Mouse (Mus musculus): ENCODE data around the gene Lonrf2.
A peak's percentile ranks its signal among the peaks of the same experiment; 100 is the strongest.

The Lonrf2 gene

DNA sequence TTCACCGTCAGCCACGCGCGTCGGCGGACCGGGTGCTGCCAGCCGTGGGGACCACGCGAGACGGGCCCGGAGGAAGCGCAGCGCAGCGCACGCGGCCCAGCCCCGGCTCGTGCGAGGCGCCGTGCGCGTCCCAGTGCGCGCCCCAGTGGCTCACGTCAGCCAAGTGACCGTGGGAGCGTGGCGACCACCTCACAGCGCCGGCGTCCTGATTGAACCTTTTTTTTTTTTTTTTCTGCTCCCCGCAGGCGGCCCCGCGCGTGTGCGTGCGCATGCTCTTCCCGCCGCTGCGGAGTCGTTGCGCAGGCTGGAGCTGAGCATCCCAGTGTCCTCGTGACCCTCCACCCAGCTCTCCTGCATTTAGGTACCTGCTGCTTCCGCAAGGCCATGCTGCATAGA lies at the start of gene Lonrf2:
Gene Lonrf2, minus strand, starts transcription at position 235 of the 396 bp plus-strand sequence.
- DNase-seq (ENCODE audit: low read depth, low spot score) = no peak

DNA sequence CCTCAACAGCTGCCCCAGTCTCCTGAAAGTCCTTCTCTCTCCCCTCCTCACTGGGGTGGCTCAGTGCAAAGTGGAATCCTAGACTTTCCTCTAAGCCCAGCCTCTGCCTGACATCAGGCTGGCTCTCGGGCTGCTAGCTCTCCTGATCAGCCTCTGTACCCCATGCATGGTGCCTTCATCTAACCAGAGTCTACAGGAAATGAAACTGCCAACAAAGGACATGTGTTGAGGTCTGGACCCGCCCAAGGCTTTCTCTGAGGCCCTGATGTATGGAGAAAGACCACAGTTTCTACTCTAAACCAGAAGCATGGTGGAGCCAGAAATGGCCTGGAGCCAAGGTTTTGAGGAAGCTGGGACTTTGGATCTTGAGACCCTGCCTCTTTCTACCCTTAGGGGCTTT lies 49.4 kb upstream of the Lonrf2 start:
- DNase-seq (ENCODE audit: low read depth, low spot score) = no peak

DNA sequence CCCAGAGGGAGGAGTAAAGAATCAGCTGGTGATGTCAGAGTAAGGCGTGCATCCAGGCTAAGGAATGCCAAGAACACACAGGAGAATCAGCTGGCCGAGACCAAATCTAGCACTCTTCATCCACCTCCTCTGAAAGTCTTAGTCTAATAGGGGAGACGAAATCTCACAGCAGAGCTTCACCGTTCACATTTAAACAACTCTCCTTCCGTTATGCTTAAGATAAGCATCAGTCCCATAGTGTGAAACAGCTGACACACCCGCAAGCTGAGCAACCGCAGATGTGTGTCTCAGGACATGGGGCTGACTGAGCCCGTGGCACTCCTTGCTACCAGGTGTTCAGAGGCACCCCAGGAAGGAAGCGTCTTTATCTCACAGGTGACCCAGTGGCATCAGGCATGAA lies 47.3 kb upstream of the Lonrf2 start:
- no peak for DNase-seq (ENCODE audit: low read depth, low spot score)

DNA sequence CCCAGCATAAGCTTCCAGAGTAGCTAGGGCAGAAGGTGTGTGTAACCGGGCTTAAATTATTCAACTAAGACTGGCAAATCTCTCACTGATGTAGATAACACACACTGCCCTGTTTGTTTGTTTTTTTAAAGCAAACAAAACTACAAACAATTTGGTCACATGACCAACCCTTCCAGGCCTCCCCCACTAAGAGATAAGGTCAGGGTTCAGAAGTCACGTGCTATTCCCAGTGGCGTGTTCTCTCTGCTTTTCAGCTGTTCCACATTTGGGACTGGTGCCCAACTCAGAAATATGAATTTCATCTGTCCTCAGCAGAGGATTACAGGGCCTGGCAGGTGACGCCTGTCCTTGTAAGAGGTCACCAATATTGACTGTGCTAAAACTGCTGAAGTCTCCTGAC lies 46.2 kb upstream of the Lonrf2 start:
- DNase-seq (ENCODE audit: low read depth, low spot score) = no peak

DNA sequence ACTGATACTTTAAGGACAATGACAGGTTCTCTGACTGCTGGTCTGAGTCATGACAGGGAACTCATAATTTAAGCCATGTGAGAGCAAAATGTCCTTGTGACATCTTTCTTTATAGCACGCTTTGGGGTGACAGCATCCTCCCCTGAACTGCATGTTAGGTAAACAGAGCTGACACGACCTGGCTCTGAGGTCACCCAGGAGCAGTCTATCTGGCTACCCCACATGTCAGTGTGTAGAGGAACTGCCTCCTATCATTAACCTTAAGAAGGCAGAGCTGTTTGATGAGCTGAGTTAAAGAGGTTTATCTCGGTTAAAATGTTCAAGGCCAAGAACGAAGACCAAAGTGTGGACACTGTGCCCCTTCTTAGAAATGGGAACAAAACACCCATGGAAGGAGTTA lies 44.9 kb upstream of the Lonrf2 start:
- no peak for DNase-seq (ENCODE audit: low read depth, low spot score)

DNA sequence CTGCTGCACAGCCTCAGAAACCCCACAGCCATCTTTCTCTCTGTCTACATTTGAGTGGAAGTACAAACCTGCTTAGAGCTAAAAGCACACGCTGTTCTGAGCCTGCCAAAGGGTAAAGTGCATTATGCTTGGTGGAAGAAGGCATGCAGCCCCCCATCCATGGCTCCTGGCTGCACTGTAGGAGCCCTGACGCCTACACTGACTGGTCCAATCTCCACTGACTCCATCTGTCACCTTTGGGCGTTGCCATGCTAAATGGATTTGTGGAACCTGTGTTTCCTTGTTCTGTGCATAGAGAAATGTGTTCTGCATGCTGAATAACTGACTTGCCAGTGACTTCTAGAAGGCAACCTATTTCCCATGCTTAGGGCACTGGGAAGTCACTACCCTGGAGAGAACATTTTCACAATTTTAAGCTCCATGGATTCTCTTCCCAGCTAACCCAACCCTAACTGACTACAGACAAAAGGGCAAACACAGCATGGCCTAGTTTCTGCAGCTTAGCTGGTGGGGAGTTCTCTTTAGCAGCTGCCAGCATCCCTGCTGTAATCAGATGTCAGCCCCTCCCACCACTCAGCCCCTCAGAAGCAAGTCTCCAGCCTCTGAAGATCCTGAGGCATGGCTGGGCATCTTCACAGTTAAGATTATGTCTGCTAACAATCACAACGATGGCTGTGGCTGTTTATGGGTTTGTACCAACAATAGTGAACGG lies 40.3 kb upstream of the Lonrf2 start:
- no peak for DNase-seq (ENCODE audit: low read depth, low spot score)

DNA sequence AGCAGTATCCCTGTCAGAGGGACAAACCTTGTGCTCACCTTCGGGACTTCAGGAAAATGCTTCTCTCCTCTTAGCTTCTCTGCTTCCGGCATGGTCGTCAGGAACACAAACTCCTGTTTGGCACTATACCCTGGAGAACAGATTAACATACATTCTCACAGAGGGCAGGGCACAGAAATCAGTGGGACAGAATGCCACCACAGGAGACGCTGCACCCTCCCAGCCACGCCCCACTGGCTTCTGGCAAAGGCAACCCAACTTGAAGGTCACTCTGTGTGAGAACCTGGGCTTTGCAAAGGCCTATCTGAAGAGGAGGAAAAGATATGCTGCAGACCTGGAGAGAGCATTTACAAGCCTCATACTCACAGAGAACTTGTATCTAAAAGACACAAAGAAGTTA lies 37.4 kb upstream of the Lonrf2 start:
- DNase-seq (ENCODE audit: low read depth, low spot score) = no peak

DNA sequence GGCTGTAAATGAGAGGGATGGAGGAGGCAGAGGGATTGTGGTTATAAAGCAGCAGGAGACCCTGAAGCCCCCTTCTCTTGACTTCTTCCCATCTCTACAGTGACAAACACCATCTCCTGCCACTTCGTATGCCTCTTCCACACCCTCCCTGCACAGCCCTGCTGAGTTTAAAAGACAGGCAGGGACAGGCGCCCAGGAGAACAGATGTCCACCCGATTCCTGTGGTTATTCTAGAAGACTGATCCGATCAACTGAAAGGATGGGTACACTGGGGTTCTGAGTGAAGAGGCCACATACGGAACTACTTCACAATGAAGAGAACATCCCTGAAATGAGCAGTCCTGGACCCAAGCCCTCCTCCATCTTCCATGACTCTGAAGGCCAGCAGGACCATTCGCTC lies 35.3 kb upstream of the Lonrf2 start:
- DNase-seq (ENCODE audit: low read depth, low spot score) = no peak

DNA sequence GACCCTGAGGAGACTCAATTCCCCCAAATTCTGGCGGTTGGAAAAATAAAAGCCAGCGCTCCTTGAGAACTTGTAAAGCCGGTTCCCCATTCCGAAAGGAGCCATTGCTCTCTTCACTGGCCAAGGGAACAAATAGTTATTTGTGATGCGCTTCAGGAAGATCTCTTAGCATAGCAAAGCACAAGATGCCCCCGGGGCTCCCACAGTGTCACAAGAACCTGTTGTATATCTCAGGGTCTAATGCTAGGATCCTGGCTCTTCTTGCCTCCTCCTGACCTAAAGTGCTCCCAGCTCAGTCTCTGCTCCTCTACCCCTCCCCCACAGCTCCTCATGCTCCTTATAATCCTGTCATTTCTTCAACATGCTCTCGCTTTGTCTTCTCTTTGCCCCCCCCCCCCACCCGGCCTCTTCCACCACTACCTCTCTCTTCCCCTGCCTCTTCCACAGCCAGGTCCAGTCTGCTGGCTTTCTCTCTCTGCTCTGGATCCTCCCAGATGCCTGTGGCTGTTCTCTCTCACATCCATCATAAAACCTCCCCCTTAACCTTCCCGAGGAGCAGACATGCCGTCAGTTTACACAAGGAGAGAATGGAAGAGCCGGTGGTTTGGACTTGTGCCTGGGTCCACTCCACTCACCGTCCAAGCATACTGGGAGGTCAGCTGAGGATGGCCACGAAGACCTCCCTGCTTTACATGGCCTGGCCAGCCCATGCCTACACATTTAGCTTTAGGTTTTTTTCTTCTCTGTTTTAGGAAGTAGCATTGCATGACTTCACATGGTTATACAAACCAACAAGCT lies 33.1 kb upstream of the Lonrf2 start:
- DNase-seq (ENCODE audit: low read depth, low spot score) = no peak

DNA sequence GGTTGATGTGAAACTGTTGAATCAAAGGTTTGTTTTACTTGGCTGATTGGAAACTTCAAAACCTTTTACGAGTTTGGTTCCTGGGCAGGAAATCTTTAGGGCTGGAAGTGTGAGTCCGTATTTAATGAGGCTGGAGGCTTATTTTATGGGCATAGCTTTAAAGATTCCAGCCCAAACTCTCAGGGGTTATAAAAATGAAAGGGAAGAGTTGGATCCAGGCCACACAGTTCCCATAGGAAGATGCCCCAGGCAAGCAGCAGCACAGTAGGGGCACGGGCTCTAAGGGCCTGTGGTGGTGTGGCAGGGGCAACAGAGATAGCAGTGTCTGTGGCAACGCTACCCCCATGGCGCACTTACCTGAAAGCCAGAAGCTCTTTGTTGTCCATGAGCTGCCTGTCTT lies 29.7 kb upstream of the Lonrf2 start:
- no peak for DNase-seq (ENCODE audit: low read depth, low spot score)

DNA sequence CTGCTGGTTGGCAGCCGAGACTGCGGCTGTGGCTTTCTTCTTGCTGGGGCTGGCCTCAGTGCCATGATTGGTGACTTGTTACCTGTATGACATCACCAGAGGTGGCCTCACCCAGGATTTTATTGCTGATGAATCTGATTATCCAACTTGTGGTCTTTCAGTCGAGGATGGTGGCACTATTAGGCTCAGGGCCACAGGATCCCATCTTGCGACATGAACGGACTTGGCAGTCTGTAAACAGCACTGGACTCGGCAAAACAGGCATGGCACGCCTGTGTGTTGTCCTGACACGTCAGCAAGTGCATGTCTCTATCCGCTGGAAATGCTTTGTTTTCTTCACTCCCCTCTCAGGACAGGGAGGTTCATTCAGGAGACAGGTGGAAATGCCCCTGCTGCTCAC lies 27.8 kb upstream of the Lonrf2 start:
- no peak for DNase-seq (ENCODE audit: low read depth, low spot score)

DNA sequence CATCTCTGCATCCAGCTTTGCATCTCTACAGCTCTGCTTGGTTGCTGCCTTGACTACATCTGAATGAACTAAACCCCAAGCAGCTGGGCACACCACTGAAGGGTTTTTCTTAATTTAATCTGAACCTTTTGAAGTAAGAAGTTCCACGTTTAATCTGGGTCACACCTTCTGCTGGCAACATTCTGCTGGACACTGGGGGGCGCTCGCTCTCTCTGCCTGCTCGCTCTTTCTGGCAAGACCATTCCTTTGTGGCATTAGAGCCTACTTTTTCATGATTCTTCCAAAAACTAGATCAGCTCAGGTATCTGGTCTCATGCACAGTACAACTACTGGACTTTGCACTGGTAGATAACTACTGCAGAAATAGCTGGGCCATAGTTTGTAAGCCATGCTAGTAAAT lies 25.7 kb upstream of the Lonrf2 start:
- DNase-seq (ENCODE audit: low read depth, low spot score) = no peak

DNA sequence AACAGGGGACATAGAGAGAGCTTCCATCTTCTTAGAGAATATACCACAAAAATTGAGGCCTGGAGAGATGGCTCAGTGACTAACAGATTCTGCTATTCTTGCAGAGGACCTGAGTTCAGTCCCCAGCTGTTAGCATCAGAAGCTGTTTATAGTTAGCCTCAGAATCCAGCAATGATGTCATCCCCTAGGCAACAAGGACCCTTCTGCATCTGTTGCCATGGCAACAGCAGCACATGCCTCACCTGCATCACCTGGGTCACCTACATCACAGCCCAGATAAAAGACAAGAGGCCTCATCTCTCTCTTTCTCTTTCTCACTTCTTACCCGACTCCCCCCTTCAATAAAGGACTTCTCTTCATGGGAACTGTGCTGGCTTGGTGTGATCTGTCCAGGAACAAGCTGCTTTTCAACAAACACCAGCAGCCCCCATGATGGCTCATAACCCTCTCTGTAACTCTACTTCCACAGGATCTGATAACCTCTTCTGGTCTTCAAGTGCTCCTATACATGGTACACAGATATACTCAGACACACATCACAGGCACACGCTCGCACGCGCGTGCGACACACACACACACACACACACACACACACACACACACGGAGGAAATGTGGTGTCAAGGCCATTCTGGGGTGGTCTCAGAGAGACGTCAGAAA lies 24.5 kb upstream of the Lonrf2 start:
- DNase-seq (ENCODE audit: low read depth, low spot score) = no peak

DNA sequence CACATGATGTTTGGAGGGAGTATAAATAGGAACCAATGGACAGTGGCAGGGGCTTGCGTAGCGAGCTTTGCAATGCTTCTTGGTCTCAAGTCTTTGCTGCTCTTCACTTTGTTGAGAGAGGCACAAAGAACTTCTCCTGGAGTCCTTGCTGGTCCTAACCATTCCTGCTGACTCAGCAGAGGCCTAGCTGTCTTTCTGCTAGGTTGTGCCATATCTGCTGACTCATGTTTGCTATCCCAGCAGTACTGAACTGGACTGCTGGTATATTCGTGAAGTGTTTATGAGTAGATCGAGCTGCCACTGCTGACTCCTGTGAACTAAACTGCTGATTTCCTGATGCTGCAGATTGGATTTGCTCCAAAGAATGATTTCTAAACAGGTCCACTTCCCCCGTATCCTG lies 23.7 kb upstream of the Lonrf2 start:
- no peak for DNase-seq (ENCODE audit: low read depth, low spot score)

DNA sequence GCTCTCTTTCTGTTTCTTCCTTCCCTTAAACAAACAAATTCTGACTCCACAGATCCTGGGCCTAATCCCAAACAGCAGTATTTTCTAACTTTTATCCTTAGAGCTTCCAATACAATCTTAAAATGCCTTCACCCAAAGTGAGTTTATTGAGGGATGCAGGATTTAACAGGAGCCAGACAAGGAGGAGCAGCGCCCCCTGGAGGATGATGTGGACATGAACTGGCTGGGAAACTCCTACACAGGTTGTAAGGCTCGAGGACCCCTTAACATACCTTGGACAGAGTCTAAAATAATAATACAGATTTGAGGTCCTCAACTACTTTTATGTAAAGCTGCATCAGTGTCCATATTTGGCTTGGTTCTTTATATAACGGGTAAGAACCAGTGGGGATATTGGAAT lies 19.7 kb upstream of the Lonrf2 start:
- DNase-seq (ENCODE audit: low read depth, low spot score) = peak; percentile 42

DNA sequence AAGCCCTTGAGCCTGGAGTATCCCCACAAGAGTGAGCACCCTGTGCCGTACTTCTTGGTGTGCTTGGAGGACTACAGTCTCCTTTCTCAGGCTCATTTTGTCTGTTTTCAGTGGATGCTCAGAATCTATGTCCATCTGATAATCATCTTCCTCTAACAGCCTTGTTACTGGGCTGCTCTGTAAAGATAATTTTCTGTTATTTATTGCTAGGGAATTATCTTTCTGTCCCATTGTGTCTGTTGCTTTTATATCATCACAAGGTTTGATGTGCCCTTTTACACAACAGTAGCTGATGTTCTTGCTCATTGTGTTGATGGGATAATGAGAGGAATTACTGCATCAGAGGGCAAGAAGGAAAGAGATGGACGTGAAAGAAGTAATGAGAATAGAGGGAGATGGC lies 15.7 kb upstream of the Lonrf2 start:
- no peak for DNase-seq (ENCODE audit: low read depth, low spot score)

DNA sequence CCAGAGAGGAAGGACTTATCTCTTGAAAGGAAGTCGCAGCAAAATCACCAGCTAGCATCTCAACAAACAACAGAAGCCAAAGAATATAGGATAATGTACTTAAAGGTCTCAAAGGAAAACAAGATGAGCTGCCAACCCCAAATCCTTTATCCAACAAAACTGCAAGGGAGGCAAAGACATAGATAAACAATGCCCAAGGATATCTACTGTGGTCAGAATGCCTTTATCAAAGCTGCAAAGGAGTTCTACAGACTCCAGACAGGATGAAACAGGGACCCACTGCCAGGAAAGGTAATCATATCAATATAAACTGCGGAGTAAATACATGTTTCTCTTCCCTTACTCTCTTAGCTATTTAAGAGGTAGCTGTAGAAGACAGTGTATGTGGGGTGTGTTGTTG lies 14.1 kb upstream of the Lonrf2 start:
- no peak for DNase-seq (ENCODE audit: low read depth, low spot score)

DNA sequence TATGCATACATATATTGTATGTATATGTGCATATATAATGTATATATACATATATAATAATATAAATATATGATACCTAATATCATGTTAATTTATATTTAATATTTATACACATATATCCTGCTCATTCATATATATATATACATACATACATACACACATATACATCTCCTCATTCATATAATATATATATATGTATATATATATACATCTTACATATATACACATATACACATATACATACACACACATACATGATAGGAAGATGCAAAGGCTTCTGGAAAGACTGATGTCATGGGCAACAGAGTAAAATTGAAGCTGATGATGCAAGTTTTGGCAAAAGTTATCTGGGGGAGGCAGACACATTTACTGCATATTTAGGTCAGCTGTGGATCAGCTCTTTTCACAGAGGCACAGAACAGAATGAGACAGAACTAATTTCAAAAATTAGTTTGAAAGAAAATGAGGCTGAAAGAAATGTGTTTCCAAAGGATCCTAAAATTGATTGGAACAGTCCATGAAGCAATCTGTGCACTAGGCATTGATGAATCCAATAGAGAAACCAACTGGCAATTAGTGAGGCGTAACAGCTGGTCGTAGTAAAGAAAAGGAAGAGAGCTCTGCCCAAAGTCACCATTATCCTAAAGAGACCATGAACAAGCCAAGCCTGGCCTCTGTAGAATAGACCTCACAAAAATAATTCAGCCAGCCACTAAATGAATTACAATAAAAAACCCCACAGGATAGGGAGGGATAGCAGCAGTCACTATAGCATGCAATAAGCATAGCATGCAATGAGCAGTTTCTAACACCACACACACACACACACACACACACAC lies 12.2 kb upstream of the Lonrf2 start:
- no peak for DNase-seq (ENCODE audit: low read depth, low spot score)

DNA sequence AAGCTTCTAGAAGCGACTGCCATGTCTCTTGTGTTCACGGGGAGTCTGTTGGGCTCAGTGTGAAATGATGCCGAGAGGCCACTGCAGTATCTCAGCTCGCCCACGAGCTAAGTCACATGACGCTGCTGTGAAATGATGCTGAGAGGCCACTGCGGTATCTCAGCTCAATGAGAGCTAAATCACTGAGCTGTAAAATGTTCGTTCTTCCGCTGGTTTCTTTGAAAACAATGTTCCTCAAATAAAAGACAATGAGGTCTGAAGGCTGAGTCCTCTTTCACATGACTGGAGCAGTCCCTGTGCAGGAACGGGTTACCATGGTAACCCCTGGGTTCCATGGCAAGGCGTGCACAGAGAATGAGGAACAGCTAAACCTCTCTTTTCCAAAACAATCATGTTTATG lies 11.5 kb upstream of the Lonrf2 start:
- no peak for DNase-seq (ENCODE audit: low read depth, low spot score)

DNA sequence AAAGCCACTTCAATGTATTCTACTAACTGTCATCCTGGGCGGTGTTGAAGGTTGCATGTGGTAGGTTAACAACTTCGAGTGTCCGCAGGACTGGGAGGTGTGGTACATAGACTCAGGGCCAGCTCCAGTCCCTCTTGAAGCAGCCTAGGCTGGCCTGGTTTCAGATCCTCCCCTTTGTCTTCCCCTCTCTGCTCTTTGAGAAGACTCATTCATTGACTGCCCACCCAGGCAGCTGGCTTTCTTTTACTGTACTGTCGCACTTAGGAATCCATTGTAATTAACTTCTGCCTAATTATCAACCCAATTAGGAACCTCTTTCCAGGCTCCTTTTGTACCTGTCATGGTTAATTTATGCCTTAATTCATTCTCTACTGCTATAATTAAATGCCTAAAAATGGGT lies 6.8 kb upstream of the Lonrf2 start:
- no peak for DNase-seq (ENCODE audit: low read depth, low spot score)

DNA sequence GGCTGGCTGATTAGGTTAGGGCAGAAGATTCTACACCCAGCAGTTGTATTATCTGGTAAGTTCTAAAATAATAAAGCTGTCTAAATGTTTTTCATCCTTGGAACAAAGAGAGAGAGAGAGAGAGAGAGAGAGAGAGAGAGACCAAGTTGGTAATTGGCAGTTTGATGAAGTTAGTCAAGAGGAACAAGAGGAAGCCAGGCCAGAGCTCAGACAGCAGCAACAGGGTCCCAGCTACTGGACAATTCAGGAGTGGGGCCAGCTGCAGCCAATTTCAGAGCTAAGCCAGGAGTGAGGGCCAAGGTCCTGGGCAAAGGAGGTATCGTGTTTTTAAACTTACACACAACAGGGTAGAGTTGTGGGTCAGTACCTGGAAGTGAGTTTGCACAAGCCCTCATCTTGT lies 6.3 kb upstream of the Lonrf2 start:
- no peak for DNase-seq (ENCODE audit: low read depth, low spot score)

DNA sequence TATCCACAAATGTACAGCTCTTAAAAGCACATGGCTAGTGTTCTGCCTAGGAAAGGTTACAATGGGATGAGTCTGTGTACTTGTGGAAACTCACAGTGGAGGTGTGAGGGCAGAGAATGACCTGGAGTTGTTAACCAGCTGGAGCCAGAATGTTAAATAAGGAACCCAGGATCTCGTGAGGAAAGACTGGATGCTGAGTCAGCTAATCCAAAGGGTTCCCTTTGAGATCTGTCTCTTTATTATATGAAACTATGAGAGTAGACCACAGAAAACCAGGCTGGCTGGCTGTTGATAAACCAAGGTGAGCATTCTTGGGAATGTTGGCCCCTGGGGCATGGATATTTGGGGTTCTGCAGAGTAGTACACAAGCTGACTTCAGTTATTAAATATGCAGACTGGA lies 3.4 kb upstream of the Lonrf2 start:
- no peak for DNase-seq (ENCODE audit: low read depth, low spot score)

All from WW6 (cell line).